Mouse (Mus musculus) testis, adult 2 months (tissue): ENCODE results near the gene Kcns1.

Source experiments
- CTCF ChIP-seq: fragments of 200-500 bp; IDR thresholded peaks from 2 replicates; pipeline ENCODE4 v1.5.1; 2012; ENCODE audit warnings: low read depth, mild to moderate bottlenecking, inconsistent platforms, low read length, moderate library complexity; ENCODE audit not compliant: control insufficient read depth, insufficient read depth, insufficient replicate concordance
- POLR2A ChIP-seq: fragments of 200-500 bp; IDR thresholded peaks from 2 replicates; pipeline ENCODE4 v1.6.1; 2012; ENCODE audit warnings: low read depth, mild to moderate bottlenecking, inconsistent platforms, low read length, moderate library complexity; ENCODE audit not compliant: control insufficient read depth

DNA sequence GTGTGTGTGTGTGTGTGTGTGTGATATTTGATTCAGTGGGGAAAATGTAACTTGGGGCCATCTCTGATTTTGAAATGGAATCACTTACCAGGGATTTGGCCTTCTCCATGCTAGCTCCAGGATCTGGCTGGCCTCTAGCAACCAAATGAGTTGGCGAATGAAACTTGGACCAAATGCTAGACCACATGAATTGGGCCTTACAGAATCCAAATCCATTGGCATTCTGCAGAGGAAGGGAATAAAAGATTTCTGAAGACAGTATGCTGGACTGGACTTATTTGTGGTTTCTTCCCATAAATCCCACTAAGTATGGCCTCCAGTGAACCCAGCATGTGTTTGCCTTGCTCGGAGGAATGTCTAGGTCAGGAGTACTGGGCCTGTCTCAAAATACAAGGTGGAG is 12.1 kb downstream of the Kcns1 start:
- TF ChIP-seq CTCF (no peak), POLR2A (no peak)
